Mouse (Mus musculus) Patski (cell line): ENCODE results near the gene Grk5. TPM values are rescaled to one million over a fixed set of nuclear protein-coding genes. Genes with fewer than 3 reads are reported as not detected.
A peak's percentile ranks its signal among the peaks of the same experiment; 100 is the strongest.

ENCODE experiments used
- ATAC-seq: fragments of 100-300 bp; one replicate; pipeline ENCODE4 v1.8.0; 2021
- CTCF ChIA-PET: fragments of 350-600 bp; sonication (Branson Sonifier 250); formaldehyde crosslinking; loops from one replicate; lab custom pipeline; 2022; ENCODE audit warnings: inconsistent platforms; lab: Charles Lee
- POLR2A ChIA-PET: fragments of 350-600 bp; sonication (Branson Sonifier 250); formaldehyde crosslinking; loops from one replicate; lab custom pipeline; 2022; ENCODE audit warnings: antibody characterized with exemption, inconsistent platforms; lab: Charles Lee
- DNase-seq: peaks from one replicate; pipeline ENCODE4 v3.0.0-alpha.2; 2011; ENCODE audit warnings: low read depth, low spot score
- H3K27me3 ChIP-seq: fragments of 371-371 bp; one replicate; pipeline ENCODE4 v1.5.1; 2021
- CTCF ChIP-seq: fragments of 100-300 bp; IDR thresholded peaks from one replicate; pipeline ENCODE4 v1.5.1; 2021
- in situ Hi-C: fragments of 300-500 bp; cut with MboI; formaldehyde crosslinking; loops from 3 replicates; pipeline ENCODE4 v1.11.1; 2018; ENCODE audit warnings: low pct_unique_long_range_greater_than_20kb, mixed read lengths
- polyA plus RNA-seq: library from polyadenylated mRNA; unstranded; gene quantifications from one replicate; pipeline ENCODE4 v1.2.3, GENCODE M21; 2021

Grk5 gene
- polyA plus RNA-seq, 1 experiment from 2014 or later, result 13.8 TPM

- no peak for DNase-seq
- in situ Hi-C loops, result no loop called here
- ChIA-PET POLR2A (no interaction called here), CTCF (no interaction called here)
- no peaks in the 10 kb centered on the region for H3K27me3 ChIP-seq
- no peak for TF ChIP-seq CTCF
- no peak for ATAC-seq
These were observed 161.6 kb downstream of the Grk5 start for GRCm38 (mm10) chr19:61051151-61051550.

DNA sequence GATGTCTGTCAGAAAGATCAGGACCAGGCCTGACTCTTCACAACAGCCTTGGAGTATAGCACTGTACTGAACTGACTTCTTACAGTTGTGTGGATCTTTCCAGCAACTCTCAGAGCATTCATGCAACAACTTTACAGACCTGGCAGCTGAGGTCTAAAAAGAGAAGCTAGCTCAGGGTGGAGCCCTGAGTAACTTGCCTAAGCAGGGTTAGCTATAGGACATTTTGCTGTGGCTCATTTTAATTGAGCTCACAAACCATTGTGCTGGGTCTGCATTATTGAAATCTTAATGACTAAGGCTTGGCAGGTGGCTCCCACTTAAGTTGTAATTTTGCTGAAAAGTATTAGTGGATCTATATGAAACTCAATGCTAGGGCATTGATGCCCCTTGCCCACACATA lies 162.5 kb downstream of the Grk5 start:
- no peak for TF ChIP-seq CTCF
- POLR2A ChIA-PET, result interaction anchor here (0.6 kb wide), 1 partner anchor 13 kb away, joined by 3 read pairs; no protein-coding TSS in a partner anchor
- ATAC-seq (no peak), DNase-seq (no peak)
- CTCF ChIA-PET, result no interaction called here
- in situ Hi-C loops, result no loop called here
- no peaks in the 10 kb centered on the region for H3K27me3 ChIP-seq

DNA sequence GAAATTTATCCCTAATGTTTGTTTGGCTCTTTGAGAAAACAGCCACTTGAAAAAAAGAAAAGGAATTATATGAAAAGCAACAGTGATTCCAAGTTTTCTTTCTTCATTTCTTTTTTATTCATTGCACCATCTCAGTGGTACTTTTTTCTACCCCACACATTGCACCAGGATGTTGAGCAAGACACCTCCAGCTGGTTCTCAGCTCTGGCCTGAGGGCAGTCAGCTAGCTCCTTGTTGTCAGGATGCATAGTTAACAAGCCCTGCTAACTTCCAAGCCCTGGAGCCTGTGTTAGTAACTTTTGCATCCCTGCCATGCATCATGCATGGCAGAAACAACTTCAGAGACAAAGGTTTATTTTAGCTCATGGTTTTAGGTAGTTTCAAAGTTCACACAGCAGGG lies 163.2 kb downstream of the Grk5 start:
- ChIA-PET POLR2A (no interaction called here), CTCF (interaction anchor here (0.8 kb wide), 1 partner anchor 99 kb away, joined by 3 read pairs; no protein-coding TSS in a partner anchor)
- no peak for TF ChIP-seq CTCF
- ATAC-seq, result no peak
- peak; percentile 4 for DNase-seq
- no peaks in the 10 kb centered on the region for H3K27me3 ChIP-seq
- in situ Hi-C loops, result no loop called here

GRCm38 (mm10) chr19:61056783-61057410 lies 167.3 kb downstream of the Grk5 start:
- no peak for DNase-seq
- POLR2A ChIA-PET, result no interaction called here
- no peaks in the 10 kb centered on the region for H3K27me3 ChIP-seq
- CTCF ChIA-PET, result no interaction called here
- no peak for TF ChIP-seq CTCF
- in situ Hi-C loops, result no loop called here
- ATAC-seq, result no peak

- ATAC-seq (no peak), DNase-seq (no peak)
- in situ Hi-C loops, result no loop called here
- ChIA-PET POLR2A (no interaction called here), CTCF (no interaction called here)
- no peaks in the 10 kb centered on the region for H3K27me3 ChIP-seq
- TF ChIP-seq CTCF, result no peak
These were observed 168.0 kb downstream of the Grk5 start for GRCm38 (mm10) chr19:61057581-61057980.

GRCm38 (mm10) chr19:61064386-61064785 lies 174.8 kb downstream of the Grk5 start:
- TF ChIP-seq CTCF, result peak; percentile 33
- ATAC-seq (no peak), DNase-seq (no peak)
- CTCF ChIA-PET, result interaction anchor here (1.0 to 2.1 kb wide), 6 partner anchors 9 to 175 kb away, joined by 3 to 6 read pairs (median 4); partner anchors contain the start of gene Grk5
- H3K27me3 ChIP-seq, result no peaks in the 10 kb centered on the region
- in situ Hi-C loops, result no loop called here
- POLR2A ChIA-PET, result no interaction called here

DNA sequence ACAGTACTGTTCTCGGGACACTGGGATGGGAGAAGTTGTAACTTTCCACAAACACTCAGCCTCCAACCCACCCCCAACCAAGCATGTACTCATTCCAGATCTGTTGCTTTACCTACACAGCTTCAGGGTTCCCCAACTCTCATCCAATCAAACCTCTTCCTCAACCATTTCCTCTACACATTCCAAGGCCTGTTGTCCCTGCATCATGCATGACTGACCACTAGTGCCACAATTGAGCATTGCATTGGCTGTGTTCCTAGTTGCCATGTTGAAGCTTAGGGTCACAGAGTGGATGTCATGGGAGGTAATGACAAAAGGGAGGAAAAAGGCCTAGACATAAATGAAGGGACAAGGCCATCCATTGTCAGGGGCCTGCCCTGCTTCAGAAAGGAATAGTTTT lies 175.5 kb downstream of the Grk5 start:
- ChIA-PET POLR2A (interaction anchor here (0.6 to 0.8 kb wide), 2 partner anchors 13 to 149 kb away, joined by 3 to 5 read pairs; no protein-coding TSS in a partner anchor), CTCF (interaction anchor here (1.0 to 2.1 kb wide), 4 partner anchors 8 to 21 kb away, joined by 3 to 6 read pairs (median 4); no protein-coding TSS in a partner anchor)
- TF ChIP-seq CTCF, result peak; percentile 18
- ATAC-seq (peak; percentile 4), DNase-seq (no peak)
- no peaks in the 10 kb centered on the region for H3K27me3 ChIP-seq
- in situ Hi-C loops, result no loop called here

DNA sequence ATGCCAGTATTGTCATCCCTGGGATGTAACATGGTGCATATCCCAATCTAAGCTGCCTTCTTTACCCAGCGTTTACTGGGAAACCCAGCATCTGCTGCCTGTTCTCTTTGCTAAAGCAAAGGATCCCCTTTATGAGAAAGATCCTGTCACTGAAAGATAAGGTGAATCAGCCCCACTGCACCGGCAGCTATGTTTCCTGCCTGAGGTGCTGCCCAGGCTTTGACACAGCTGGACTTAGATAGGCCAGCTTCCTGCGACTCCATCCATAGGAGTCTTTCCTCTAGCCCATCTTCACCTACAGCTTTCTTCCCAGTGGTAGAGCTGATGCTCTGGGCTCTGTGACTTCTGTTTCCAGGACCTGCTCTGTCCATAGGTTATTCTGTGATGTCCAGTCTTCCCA lies 189.1 kb downstream of the Grk5 start:
- no peak for TF ChIP-seq CTCF
- in situ Hi-C loops, result no loop called here

GRCm38 (mm10) chr19:61080251-61080749 lies 190.8 kb downstream of the Grk5 start:
- no peaks in the 10 kb centered on the region for H3K27me3 ChIP-seq
- TF ChIP-seq CTCF, result no peak
- DNase-seq (peak; percentile 50), ATAC-seq (peak; percentile 61)
- in situ Hi-C loops, result no loop called here
- ChIA-PET POLR2A (no interaction called here), CTCF (no interaction called here)

More for the DNA sequence above, 189.1 kb downstream of the Grk5 start:
- no peaks in the 10 kb centered on the region for H3K27me3 ChIP-seq
- CTCF ChIA-PET, result interaction anchor here (1.1 to 1.4 kb wide), 2 partner anchors 95 to 186 kb away, joined by 3 read pairs; no protein-coding TSS in a partner anchor
- no peak for ATAC-seq
- POLR2A ChIA-PET, result no interaction called here
- no peak for DNase-seq

- DNase-seq, result no peak
- TF ChIP-seq CTCF, result no peak
- in situ Hi-C loops, result no loop called here
- no peak for ATAC-seq
- no peaks in the 10 kb centered on the region for H3K27me3 ChIP-seq
- ChIA-PET POLR2A (no interaction called here), CTCF (interaction anchor here (1.1 to 5.3 kb wide), 9 partner anchors 9 to 245 kb away, joined by 3 to 66 read pairs (median 11); partner anchors contain the start of genes Grk5 and Prdx3)
These were observed 193.5 kb downstream of the Grk5 start for GRCm38 (mm10) chr19:61083006-61083405.
